Mouse (Mus musculus): ENCODE data around the gene Klf16.
"Not testable (repeated sequence)": the region's sequence is repeated elsewhere in the genome, so short reads cannot be mapped to it uniquely, and the experiment has no call there.

Gene Klf16

DNA sequence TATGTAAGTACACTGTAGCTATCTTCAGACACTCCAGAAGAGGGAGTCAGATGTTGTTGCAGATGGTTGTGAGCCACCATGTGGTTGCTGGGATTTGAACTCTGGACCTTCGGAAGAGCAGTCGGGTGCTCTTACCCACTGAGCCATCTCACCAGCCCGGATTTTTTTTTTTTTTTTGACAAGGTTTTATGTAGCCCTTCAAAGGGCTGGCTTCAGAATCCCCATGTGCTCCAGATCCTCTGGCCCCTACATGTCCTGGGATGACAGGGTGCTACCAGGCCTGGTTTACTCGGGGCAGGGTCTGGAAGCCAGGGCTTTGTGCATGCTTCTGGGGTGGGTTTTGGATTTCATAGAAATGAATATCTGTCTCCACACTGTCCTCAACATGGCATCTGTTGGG, 28.6 kb upstream of the Klf16 start, which contains the start of gene Gm49322:
Gene Gm49322 (plus strand): TSS at position 301 of the 400 bp plus-strand sequence.
- DNase-seq = not testable (repeated sequence)

DNA sequence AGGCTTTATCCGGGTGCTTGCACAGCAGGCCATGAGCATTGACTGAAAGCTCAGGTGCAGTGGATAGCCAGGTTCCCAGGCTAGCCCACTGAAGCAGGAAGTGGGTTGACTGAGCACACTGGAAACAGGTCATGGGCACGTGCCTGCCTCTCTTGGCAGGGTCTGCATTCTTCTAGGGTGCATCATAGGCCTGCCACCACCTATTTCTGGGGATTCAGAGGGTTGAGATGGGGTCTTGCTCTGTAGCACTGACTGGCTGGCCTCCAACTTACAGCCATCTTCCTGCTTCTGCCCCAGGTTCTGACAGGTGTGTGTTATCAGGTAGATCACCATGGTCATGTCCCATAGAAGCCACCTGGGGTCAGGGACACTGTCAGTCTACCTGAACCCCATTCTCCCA, 27.9 kb upstream of the Klf16 start:
- DNase-seq = no peak

DNA sequence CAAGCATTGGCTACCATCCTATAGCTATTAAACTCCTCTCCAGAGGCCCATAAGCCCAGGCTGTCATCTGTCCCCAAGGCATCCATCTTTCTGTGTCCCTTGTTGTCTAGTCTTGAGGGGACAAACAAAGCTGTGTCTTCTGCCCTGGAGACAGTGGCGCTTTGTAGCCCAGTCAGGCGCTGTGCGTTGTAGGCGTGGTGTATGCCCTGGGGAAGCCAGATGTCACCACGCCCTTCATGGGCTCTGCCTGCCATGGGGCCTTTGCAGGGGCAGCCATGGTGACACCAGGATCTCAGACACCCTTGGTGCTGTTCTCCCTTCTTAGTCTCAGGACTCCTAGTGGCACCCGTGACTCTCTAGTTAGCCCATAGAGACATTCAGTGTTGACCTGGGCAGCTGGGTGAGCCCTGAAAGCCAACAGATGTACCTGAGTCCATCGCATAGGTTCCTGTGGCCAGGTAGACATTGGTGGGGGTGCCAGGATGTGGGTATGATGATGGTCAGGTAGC, 26.9 kb upstream of the Klf16 start:
- DNase-seq = no peak

DNA sequence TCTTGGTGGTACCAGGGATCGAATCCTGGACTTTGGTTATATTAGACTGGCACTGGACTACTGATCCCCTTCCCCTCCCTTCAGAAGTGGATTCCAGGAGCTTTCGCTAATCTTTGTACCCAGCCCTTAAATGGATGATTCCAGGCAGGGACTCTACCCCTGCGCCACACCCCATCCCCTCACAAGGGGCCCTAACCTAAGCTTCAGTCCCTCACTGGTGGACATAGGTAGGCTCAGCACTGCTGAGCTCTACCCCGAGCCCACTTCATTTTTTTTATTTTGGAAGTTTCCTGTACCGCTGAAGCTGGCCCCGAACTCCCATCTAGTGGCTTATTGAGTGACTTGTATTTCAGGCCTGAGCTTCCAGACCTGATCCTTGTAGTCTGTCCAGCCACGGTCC, 26.2 kb upstream of the Klf16 start:
- DNase-seq = no peak

DNA sequence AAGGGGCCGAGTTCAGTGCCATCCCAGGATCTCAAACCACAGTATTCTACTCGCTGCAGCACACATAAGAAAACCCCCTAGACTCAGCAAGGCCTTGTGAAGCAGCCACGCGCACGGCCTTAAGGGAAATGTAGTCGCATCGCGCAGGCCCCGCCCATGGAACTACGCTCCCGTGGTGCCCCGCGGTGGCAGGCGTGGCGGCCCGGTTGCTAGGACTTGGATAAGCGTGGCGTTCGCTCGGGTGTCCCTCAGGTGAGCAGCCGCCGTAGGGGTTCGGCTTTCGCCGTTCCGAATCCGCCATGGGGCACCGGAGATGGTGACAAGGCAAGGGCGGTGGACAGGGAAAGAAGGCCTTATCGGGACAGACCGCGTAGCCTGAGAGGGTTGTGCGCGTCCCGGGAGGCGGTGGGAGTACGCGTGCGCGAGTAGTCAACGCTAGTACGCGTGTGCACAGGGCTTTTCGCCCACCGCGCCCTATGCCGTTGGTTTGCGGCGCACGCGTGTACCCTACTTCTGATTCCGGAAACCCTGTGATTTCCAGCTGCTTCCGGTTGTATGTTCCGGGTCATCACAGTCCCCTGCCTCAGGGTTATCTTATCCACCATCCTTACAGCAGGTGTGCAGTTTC, 25.7 kb upstream of the Klf16 start, which contains the start of the genes Scamp4 and Adat3:
Gene Scamp4 (plus strand): TSS at position 175 of the 628 bp plus-strand sequence.
Gene Adat3 (plus strand): TSS at position 183 of the 628 bp plus-strand sequence.
- peak; percentile 97 to 98 for DNase-seq

DNA sequence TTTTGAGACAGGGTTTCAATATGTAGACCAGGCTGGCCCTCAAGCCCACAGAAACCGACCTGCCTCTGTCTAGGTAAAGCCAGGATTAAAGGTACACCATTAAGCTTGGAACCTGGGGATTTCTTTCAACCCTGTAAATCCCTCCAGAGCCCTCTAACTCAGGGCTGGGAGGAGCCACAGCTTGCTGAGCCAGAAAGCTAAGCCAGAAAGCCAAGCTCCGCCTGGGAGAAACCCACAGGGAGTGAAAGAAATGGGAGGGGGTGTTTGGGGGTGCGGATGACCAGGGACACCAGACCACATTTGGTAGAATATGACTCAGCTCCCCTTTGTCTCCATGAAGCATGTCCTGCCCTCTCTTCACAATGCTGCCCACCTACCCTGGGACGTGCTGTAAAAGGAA, 19.2 kb upstream of the Klf16 start:
- no peak for DNase-seq

DNA sequence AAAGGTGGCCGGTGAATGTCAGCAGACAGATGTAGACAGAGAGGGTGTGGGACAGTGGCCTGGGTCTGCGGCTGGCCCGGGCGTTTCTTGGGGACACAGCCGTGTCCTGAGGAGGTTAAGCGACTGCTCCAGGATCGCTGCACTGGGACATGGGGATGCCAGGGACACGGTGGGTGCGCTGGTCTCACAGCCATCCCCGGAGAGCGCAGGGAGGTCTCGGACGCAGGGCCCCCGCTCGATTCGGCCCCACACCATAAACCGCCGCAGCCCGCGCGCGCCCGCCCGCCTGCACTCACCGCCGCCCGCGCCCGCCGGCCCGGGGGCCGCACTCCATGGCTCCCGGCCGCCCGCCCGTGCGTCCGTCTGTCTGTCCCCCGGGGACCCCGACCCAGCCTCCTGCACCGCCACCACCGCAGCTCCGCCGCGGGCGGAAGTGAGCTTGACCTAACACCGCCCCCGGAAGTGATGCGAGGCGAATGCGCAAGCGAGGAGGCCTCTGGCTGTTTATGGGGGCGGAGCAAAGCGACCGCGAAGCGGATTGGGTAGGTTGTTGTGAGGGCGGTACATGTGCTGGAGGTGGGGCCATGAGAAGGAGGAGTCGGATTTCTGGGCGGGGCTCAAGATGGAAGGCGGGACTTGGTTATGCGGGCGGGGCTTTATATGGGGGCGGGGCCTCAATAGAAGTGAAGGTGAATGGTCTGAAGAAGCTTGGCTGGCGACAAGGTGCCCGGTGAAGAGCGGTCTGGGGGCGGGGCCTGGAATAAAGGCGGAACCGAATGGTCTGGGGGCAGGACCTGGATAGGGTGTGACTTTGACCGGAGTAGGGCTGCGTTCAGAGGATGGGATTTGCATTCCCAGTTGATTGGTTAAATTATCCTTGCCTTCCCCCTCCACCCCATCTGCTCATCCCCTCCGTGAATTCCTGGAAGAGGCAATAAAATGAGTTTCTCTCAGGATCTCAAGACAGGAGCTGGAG, 13.0 kb upstream of the Klf16 start, which contains the start of gene Abhd17a:
Gene Abhd17a (minus strand): TSS at position 463 of the 976 bp plus-strand sequence.
- peak; percentile 98 for DNase-seq

DNA sequence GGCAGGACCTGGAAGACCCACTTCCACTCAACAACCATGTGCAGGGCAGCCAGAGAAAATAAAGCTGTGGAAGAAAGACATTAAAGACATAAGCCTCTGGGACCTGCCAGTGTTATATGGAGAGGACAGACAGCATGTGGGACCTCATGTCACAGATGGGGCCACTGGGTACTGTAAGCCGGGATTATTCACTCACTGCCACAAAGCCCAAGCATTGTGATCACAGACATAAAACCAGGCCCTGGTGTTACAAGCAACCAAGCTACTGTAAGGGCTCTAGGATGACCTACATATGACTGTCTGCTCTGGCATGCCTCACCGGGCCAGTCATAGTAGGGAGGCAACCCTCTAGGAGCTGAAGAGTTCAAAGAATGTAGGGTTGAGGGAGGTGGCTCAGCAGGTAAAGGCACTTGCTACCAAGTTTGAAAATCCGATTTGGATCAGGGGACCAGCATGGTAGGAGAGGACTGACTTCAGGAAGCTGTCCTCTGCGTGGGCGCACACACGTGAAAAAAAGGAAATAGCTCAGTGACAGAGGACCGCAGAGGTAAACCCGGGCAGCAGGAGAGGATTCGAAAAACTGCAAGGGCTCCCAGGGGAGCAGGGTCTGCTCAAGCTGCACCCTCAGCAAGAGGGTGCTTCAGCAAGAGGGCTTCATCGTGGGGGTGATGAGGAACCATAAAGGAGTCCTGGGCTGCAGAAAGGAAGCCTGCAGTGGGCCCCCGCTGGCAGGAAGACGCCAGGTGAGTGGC, 12.2 kb upstream of the Klf16 start:
- DNase-seq = no peak

DNA sequence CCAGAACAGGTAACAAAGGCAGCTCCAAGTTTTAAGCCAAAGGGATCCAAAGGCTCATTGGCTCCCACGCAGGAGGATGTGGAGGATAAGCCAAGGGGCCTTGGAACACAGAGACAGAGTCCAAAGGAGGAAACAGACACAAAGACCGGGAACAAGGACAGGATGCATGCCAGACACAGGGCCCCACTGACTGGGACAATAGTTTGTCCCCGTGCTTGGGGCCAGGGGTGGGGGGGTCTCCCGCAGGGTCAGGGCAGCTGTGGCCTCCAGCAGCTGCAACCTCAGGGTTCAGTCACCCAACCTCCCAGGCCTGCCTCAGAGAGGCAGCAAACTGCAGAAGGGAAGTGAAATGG, 10.2 kb upstream of the Klf16 start:
- no peak for DNase-seq

DNA sequence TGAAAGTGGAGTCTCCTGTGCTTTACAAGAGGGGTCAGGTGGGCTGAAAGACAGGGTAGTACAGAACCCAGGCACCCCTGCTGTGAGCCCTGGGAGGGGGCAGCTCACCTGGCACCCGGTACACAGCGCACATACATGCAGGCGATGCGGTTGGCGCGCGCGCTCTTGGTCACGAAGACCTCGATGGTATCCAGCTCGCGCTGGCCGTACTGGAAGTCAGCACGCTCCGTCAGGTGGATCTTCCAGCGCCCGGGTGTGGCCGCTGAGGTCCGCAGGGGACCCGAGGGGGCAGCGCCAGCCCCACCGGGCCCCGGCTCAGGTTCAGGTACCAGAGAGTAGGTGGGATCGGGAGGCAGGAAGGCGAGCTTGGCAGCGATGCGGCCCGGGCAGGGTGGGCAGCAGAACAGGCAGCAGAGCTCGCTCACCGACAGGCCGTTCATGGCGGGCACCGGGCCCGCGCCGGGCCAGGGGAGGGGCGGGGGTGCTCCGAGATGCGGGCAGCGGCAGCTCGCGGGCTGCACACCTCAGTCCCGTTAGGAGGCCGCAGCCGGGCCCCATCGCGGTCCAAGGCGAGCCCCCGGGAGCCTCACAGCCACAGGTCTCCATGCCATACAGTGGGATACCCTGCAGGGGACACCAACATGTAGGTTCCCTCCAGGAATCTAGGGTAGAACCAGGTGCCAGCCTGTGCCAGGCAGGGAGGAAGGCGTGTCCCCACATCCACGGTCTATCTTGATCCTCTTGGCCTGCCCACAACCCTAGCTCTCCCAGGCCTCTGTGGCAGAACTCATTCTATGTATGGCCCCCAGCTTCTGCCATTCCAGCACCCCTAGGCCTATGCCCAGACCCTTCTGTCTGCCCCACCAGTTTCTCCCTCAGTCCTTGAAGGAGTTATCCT, 9.5 kb upstream of the Klf16 start:
- no peak for DNase-seq

DNA sequence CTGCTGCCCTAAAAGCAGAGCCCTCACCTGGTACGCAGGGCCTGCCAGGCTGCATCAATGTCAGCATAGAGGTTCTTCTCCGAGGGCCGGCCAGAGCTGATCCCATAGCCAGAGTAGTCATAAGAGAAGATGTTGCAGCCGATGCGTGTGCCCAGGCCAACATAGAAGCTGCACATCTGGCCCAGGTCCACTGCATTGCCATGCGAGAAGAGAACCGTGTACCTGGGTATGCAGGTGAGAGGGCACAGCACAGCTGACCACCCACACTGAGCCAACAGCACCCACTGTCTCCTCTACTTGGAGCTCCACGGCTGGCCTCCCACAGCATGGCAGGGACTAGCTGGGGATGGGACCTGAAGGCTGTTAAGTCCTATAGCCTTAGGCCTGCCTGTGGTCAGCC, 8.5 kb upstream of the Klf16 start:
- no peak for DNase-seq

DNA sequence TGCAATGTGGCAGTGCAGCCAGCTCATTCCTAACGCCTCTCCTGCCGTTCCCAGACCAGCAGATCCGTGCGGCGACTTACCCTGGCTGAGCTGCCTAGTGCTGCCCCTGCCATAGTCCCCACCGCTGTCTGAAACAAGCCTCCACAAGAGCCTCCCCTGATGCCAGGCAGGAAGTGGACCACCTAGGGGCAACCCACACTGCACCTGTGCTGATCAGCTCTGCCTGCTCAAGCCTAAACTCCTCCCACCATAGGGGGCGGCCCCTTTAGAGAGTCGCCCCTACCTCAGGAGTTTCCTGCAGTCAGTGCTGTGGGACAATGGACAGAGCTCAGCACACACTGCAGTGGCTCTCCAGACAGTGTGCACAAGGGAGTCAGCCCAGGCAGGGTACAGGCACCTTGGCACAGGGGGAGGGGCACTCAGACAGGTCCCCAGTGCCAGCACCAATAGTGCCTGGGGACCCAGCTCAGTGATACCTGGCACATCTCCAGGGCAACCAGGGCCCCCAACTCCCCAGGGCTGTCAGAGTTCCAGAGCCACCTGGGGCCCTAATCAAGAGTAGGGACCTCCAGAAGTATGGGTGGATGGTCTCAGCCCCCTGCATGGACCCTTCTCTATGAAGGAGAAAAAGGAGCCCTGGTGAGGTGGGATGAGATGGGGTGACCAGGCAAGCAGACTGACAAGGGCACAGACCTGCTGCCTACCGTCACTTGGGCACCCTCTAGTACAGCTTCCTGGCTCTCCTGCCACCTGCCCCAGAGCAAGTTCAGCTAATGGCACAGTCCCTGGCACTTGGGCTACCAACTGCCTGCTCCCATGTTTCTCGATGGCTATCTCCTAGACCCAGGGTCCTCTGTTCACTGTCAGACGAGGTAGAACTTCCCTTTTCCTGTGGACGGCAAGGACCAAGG, 7.8 kb upstream of the Klf16 start:
- DNase-seq = peak in 1 of 2 experiments; percentile 20

DNA sequence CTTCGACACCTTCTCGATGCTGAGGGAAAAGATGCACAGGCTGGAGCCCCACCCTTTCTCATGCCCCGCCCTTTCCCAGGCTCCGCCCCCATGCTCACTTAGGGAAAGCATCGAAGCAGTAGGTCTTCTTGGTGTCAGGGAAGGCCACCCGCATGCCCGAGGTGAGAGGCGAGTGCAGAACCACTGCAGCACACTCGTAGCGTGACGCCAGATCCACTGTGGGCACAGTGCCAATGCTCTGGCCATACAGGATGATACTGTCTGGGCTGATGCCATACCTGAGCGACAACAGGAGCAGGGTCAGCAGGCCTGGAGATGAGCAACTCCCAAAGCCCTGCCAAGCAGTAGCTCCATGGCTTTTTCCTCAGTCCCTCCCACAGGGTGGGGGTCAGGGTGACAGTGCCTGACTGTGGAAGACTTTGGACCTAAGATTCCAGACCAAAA, 6.9 kb upstream of the Klf16 start:
- peak; percentile 60 to 62 for DNase-seq

DNA sequence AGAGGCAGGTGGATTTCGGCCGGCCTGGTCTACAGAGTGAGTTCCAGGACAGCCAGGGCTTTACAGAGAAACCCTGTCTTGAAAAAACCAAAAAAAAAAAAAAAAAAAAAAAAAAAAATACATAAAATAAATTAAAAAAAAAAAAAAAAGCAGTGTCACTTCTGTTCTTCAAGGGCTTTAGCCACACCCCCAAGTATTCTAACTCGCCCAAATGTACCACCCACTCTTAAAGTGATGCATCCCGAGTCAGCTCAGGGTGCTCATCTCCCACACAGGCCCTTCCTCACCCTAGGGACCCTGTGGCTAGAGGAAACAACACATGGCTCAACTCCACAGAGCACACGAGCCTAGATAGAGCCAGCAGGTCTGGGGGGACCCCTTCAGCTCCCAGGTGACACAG, 5.9 kb upstream of the Klf16 start:
- DNase-seq = no peak

DNA sequence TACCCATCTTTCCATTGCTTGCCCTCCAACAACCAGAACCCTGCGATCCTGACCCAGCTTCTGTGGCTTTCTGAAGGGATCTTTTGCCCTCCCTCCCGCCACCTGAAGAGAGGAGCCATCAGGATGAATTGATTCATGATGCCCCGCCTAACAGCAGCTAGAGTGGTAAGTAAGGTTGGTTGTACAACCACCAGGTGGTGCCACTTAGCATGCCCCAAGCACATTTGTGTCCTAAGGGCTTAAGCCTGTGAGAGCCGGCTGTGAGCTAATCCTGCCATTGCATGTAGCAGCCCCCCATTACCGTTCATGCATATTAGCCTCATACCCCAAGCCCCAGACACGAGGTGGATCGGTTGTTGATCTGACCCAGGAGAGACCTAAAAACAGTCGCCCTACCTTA, 1.8 kb upstream of the Klf16 start:
- DNase-seq = peak; percentile 74 to 78

DNA sequence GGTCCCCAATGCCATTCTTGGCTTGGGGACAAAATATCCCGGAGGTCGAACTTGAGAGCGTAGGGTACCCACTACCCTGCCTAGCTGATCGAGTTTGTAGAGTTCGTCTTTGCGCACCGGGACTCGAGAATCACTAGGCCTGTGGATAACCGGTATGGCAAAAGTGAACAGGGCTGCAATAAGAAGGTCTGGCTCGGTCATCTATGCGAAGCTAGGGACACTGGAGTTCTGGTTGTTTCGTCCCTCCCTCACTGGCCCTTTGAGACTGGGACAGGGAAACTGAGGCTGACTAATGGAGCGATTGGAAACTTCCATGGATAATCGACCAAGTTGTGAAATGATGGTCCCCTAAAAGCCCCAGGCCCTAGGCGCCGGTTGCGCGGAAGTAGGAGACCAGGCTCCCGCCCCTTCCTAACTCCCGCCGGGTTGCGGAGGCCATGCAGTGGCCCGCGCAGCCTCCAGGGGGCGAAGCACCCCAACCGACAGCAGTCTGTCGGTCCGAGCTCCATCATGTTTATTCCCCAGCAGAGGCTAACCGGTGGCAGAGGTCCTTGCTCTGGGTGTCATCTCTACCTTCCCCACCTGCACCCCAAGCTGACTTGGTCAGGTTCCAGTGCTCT, 1.1 kb upstream of the Klf16 start:
- peak; percentile 84 for DNase-seq

DNA sequence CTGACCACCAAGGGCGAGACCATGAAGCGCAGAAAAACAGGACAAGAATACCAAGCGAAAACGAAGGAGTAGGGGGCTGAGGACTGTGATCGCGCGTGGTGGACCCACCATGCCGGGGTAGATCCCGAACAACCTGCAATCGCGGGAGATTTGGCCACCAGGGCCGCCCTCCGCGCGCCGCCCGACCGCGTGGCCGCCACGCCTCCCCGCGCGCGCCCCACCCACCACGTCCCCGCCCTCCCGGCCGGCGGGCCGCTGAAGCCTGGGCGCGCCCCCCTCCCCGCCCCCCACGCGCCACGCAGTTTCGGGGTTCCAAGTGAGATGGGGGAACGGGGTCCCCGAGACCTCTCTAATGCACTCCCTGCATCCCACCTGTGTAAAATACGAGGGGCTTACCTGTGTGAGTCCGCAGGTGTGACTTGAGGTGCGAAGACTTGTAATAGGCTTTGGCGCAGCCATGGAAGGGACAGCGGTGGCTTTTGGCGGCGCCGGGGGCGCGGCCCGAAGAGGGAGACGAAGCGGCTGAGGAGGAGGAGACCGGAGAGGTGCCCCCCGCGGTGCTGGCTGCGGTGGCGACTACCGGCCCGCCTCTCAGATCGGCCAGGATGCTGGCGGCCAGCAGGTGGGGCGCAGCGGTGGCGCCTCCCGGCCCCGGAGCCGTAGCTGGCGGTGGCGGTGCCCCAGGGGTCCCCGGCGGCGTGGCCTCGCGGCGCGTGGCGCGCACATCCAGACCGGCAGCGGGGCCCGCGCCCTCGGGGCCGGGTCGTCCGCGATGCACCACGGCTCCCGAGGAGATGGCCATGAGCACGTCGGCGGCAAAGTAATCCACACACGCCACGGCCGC, 548 bp downstream of the Klf16 start:
- DNase-seq = peak; percentile 72 to 73

DNA sequence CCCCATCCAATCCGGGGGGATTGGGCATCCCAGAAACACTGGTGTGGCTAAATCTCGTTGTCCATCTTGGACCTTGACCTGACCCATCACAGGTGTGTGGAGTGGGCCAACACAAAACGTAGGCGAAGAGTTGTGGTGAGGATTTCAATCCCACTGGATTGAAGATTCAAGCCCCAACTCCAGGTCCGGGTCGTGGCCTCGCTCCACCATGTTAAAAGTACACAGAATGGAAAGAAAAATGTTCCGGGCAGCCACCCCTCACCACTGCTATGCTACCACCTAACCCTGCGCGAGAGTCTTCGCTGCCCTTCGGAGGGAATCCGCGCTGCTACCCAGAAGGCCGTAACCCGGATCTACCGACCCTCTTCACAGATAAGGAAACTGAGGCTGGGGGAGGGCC, 1.2 kb downstream of the Klf16 start:
- DNase-seq = no peak

DNA sequence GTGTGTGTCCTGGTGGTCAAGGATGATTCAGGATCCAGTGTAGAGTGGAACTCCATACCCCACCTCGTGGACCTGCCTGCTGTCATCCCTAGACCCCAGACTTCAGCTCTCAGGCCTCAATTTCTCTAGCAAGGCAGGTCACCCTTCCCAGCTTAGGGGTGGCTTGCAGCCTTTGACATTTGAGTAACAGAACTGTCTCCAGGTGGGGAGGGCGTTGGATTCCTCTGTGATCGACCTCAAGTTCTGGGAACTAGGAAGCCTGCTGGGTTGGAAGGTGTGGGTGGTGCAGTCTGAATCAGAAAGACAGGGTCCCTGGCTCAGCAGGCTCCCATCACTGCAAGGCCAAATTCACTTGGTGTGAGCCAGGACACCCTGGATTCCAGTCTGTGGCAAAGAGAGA, 2.2 kb downstream of the Klf16 start:
- no peak for DNase-seq
